Mouse (Mus musculus): ENCODE measurements around the gene Gm10142.
"Not testable (repeated sequence)": the region's sequence is repeated elsewhere in the genome, so short reads cannot be mapped to it uniquely, and the experiment has no call there.

GRCm38 (mm10) chr10:77751254-77751653, 35.6 kb downstream of the Gm10142 start, which contains the start of gene Gm9736:
- not testable (repeated sequence) for TF ChIP-seq CTCF, POLR2A (IDR thresholded peaks at IDR 0.05; ENCODE audit: extremely low read depth, insufficient read depth, low read length)

Data from cortical plate, adult 2 months (tissue).